Mouse (Mus musculus) heart, embryonic 12.5 days (tissue): Measurements from ENCODE around the gene Fbxo10. TPM values are rescaled to one million over a fixed set of nuclear protein-coding genes. Genes with fewer than 3 reads are reported as not detected.
A peak's percentile ranks its signal among the peaks of the same experiment; 100 is the strongest.
"Not testable (repeated sequence)": the region's sequence is repeated elsewhere in the genome, so short reads cannot be mapped to it uniquely, and the experiment has no call there.

Experiments
- ATAC-seq: fragments of 200-750 bp; cut with Nextera tagmentation; 2 replicates; pipeline ENCODE4 v1.8.0; 2017; ENCODE audit warnings: moderate TSS enrichment, moderate library complexity; ENCODE audit not compliant: insufficient number of reproducible peaks, low FRiP score
- H3K27ac ChIP-seq: fragments of 300-500 bp; sonication (generic); 2 replicates; pipeline ENCODE4 v1.5.1; 2016; ENCODE audit warnings: mild to moderate bottlenecking, moderate library complexity; ENCODE audit not compliant: poor library complexity, severe bottlenecking
- H3K27me3 ChIP-seq: fragments of 300-500 bp; sonication (generic); replicated peaks from 2 replicates; pipeline ENCODE4 v1.6.1; 2016; ENCODE audit warnings: mild to moderate bottlenecking, moderate library complexity
- H3K36me3 ChIP-seq: fragments of 300-500 bp; sonication (generic); 2 replicates; pipeline ENCODE4 v1.6.1; 2016; ENCODE audit warnings: mild to moderate bottlenecking, moderate library complexity
- H3K4me1 ChIP-seq: fragments of 300-500 bp; sonication (generic); replicated peaks from 2 replicates; pipeline ENCODE4 v1.6.1; 2016; ENCODE audit warnings: mild to moderate bottlenecking
- H3K4me2 ChIP-seq: fragments of 300-500 bp; sonication (generic); 2 replicates; pipeline ENCODE4 v1.6.1; 2016; ENCODE audit warnings: mild to moderate bottlenecking, moderate library complexity
- H3K4me3 ChIP-seq: fragments of 300-500 bp; sonication (generic); 2 replicates; pipeline ENCODE4 v1.5.1; 2016; ENCODE audit warnings: mild to moderate bottlenecking
- H3K9ac ChIP-seq: fragments of 300-500 bp; sonication (generic); 2 replicates; pipeline ENCODE4 v1.6.1; 2016; ENCODE audit warnings: mild to moderate bottlenecking, moderate library complexity
- H3K9me3 ChIP-seq: fragments of 300-500 bp; sonication (generic); replicated peaks from 2 replicates; pipeline ENCODE4 v1.6.1; 2016; ENCODE audit warnings: mild to moderate bottlenecking, moderate library complexity
- WGBS: fragments of 180-500 bp; shearing (Covaris S2); methylation state at CpG from one replicate; pipeline ENCODE4 v1.1.7; 2016; 5-methylcytosine and 5-hydroxymethylcytosine counted together
- polyA plus RNA-seq: library from polyadenylated mRNA; unstranded; fragments of >200 nt; fragmentation: Nextera tagmentation; extraction: Ambion mirVana; gene quantifications from 2 replicates; pipeline ENCODE4 v1.2.1, GENCODE M21; 2016

Fbxo10 gene
- polyA plus RNA-seq, 1 experiment from 2014 or later, result 17.7 TPM

DNA sequence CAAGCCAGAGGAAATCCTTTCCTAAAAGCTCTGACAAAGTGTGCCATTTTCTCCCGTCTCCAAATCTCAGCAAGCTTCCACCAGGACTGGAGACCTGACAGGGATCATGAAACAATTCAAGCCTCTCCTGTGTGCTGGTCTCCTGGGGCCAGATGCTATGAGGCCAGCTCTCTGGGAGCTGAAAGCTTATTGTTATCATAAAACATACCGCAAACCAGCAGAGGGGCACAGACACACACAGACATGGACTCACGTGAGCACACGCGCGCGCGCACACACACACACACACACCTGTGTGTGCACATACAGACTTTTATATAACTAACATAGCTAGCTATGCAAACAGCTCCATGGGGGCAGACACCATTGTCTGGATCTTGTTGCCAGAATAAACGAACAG lies 1.5 kb downstream of the Fbxo10 start:
- Histone ChIP-seq H3K27me3 (no peaks in the 10 kb centered on the region), H3K4me2 (peak overlapping the region; percentile 76), H3K4me1 (peaks cover 25% of the 10 kb centered on the region), H3K9ac (peak overlapping the region; percentile 99; the same call in 1 of the 2 replicates), H3K4me3 (peak overlapping the region; percentile 95), H3K36me3 (peaks cover 6% of the 10 kb centered on the region), H3K27ac (peak overlapping the region; percentile 12), H3K9me3 (no peaks in the 10 kb centered on the region)
- ATAC-seq, result no peak
- 71% methylated on average over 9 of the region's 9 CpGs for WGBS

DNA sequence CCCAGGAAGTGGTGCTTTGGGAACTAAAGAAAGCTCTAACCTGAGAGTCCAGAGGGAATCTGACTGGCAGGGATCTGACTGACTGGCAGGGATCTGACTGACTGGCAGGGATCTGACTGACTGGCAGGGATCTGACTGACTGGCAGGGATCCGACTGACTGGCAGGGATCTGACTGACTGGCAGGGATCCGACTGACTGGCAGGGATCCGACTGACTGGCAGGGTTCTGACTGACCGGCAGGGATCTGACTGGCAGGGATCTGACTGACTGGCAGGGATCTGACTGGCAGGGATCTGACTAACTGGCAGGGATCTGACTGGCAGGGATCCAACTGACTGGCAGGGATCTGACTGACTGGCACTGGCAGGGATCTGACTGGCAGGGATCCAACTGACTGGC lies 3.4 kb downstream of the Fbxo10 start:
- H3K9ac ChIP-seq, H3K9me3 ChIP-seq, H3K27ac ChIP-seq, H3K27me3 ChIP-seq, ATAC-seq, H3K4me3 ChIP-seq, H3K36me3 ChIP-seq, H3K4me2 ChIP-seq: not testable (repeated sequence)
- 84% methylated on average over 4 of the region's 4 CpGs for WGBS
- H3K4me1 ChIP-seq, result peaks cover 25% of the 10 kb centered on the region

GRCm38 (mm10) chr4:45073544-45073943 lies 10.9 kb downstream of the Fbxo10 start:
- Histone ChIP-seq H3K4me1 (peaks cover 26% of the 10 kb centered on the region), H3K9ac (no peak overlapping the region), H3K36me3 (peaks cover 6% of the 10 kb centered on the region), H3K27me3 (no peaks in the 10 kb centered on the region), H3K9me3 (no peaks in the 10 kb centered on the region), H3K4me3 (no peak overlapping the region), H3K27ac (no peak overlapping the region), H3K4me2 (no peak overlapping the region)
- no peak for ATAC-seq
- 54% methylated on average over 6 of the region's 6 CpGs for WGBS

DNA sequence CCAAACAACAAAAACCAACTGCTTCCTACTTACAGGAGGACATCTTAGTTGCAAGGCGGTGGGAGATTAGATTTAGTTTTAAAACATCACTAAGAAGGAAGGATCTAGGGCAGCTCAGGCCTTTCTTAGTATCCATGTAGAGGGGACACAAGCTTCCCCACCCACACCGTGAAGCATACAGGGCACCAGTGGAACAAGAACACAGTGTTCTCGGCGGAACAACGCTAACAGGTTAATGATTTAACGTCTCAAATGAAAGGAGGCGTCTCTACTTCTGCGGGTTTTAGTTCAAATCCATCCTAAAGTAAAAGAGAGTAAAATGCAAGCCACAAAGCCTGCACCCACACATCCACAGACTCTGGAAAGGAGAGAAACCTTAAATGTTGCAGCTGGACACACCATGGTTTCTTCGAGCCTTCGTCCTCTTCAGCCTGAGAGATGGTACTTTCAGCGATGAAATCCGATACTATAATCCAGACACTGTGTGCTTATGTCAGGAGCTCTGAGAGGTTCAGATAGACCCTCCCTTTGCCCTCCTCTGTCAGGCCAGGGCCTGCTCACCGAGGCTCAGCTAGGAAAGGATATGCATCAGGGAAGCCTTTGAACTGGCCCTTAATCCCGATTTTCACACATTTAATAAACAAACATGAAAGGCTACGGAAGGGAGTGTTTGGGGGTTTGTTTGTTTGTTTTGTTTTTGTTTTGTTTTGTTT lies 12.0 kb downstream of the Fbxo10 start:
- no peak overlapping the region for H3K9ac ChIP-seq
- H3K9me3 ChIP-seq, result no peaks in the 10 kb centered on the region
- H3K36me3 ChIP-seq, result no peaks in the 10 kb centered on the region
- no peaks in the 10 kb centered on the region for H3K27me3 ChIP-seq
- H3K4me2 ChIP-seq, result no peak overlapping the region
- no peak overlapping the region for H3K4me3 ChIP-seq
- WGBS, result 75% methylated on average over 15 of the region's 15 CpGs
- no peak overlapping the region for H3K27ac ChIP-seq
- ATAC-seq, result no peak
- peaks cover 36% of the 10 kb centered on the region for H3K4me1 ChIP-seq

GRCm38 (mm10) chr4:45067742-45068141 lies 16.7 kb downstream of the Fbxo10 start:
- WGBS, result 77% methylated on average over 4 of the region's 4 CpGs
- no peaks in the 10 kb centered on the region for H3K36me3 ChIP-seq
- H3K27ac ChIP-seq, result no peak overlapping the region
- H3K9ac ChIP-seq, result no peak overlapping the region
- H3K4me2 ChIP-seq, result no peak overlapping the region
- no peak overlapping the region for H3K4me3 ChIP-seq
- no peaks in the 10 kb centered on the region for H3K27me3 ChIP-seq
- H3K9me3 ChIP-seq, result no peaks in the 10 kb centered on the region
- ATAC-seq, result no peak
- peaks cover 37% of the 10 kb centered on the region for H3K4me1 ChIP-seq

GRCm38 (mm10) chr4:45066036-45066730 lies 18.2 kb downstream of the Fbxo10 start:
- WGBS, result 34% methylated on average over 2 of the region's 2 CpGs
- Histone ChIP-seq H3K36me3 (peaks cover 12% of the 10 kb centered on the region), H3K27me3 (no peaks in the 10 kb centered on the region), H3K4me1 (peaks cover 31% of the 10 kb centered on the region; the same call in 1 of the 2 replicates), H3K4me3 (no peak overlapping the region), H3K4me2 (no peak overlapping the region), H3K9me3 (no peaks in the 10 kb centered on the region), H3K9ac (no peak overlapping the region), H3K27ac (no peak overlapping the region)
- ATAC-seq, result no peak

- H3K4me2 ChIP-seq, result no peak overlapping the region
- peaks cover 28% of the 10 kb centered on the region for H3K36me3 ChIP-seq
- no peaks in the 10 kb centered on the region for H3K27me3 ChIP-seq
- no peaks in the 10 kb centered on the region for H3K9me3 ChIP-seq
- H3K4me1 ChIP-seq, result peaks cover 21% of the 10 kb centered on the region; the same call in 1 of the 2 replicates
- ATAC-seq, result no peak
- H3K27ac ChIP-seq, result no peak overlapping the region
- no peak overlapping the region for H3K4me3 ChIP-seq
- WGBS, result 88% methylated on average over 2 of the region's 2 CpGs
- H3K9ac ChIP-seq, result no peak overlapping the region
Measured at GRCm38 (mm10) chr4:45064577-45064976, 19.8 kb downstream of the Fbxo10 start.

- not testable (repeated sequence) for H3K9ac ChIP-seq, H3K4me3 ChIP-seq, H3K27me3 ChIP-seq, ATAC-seq, H3K9me3 ChIP-seq, H3K4me2 ChIP-seq, H3K27ac ChIP-seq
- 78% methylated on average over 1 of the region's 1 CpGs for WGBS
- Histone ChIP-seq H3K36me3 (peaks cover 35% of the 10 kb centered on the region), H3K4me1 (peaks cover 14% of the 10 kb centered on the region; the same call in 1 of the 2 replicates)
Measured at GRCm38 (mm10) chr4:45063836-45064235, 20.6 kb downstream of the Fbxo10 start.

GRCm38 (mm10) chr4:45055451-45055850 lies 29.0 kb downstream of the Fbxo10 start:
- ATAC-seq, result no peak
- no peak overlapping the region for H3K4me3 ChIP-seq
- H3K4me1 ChIP-seq, result peaks cover 15% of the 10 kb centered on the region
- H3K9me3 ChIP-seq, result no peaks in the 10 kb centered on the region
- no peaks in the 10 kb centered on the region for H3K27me3 ChIP-seq
- peaks cover 46% of the 10 kb centered on the region for H3K36me3 ChIP-seq
- no peak overlapping the region for H3K27ac ChIP-seq
- no peak overlapping the region for H3K9ac ChIP-seq
- no peak overlapping the region for H3K4me2 ChIP-seq
- 66% methylated on average over 8 of the region's 8 CpGs for WGBS

DNA sequence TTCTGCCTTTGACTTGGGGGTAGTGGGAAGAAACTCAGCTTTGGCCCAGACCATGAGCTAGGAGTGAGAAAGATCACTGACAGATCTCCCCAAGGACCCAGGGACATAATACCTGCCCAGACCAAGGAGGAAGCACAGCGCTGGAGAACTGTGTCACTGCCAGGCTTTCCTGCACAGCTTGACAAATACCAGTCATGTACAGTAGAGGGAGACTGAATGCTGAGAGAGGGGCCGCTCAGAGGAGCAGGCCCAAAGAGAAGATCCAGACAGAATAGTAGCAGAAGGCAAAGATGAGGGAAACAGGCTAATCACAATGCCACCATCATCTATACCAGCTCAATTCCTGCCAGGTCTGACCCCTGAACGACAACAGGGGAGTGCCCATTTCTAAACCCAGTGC lies 29.5 kb downstream of the Fbxo10 start:
- ATAC-seq, result no peak
- H3K36me3 ChIP-seq, result peaks cover 41% of the 10 kb centered on the region
- WGBS, result 48% methylated on average over 3 of the region's 3 CpGs
- H3K27me3 ChIP-seq, result no peaks in the 10 kb centered on the region
- peaks cover 18% of the 10 kb centered on the region for H3K4me1 ChIP-seq
- no peak overlapping the region for H3K9ac ChIP-seq
- H3K4me2 ChIP-seq, result no peak overlapping the region
- H3K27ac ChIP-seq, result no peak overlapping the region; the same call in 1 of the 2 replicates
- H3K4me3 ChIP-seq, result no peak overlapping the region
- H3K9me3 ChIP-seq, result no peaks in the 10 kb centered on the region

DNA sequence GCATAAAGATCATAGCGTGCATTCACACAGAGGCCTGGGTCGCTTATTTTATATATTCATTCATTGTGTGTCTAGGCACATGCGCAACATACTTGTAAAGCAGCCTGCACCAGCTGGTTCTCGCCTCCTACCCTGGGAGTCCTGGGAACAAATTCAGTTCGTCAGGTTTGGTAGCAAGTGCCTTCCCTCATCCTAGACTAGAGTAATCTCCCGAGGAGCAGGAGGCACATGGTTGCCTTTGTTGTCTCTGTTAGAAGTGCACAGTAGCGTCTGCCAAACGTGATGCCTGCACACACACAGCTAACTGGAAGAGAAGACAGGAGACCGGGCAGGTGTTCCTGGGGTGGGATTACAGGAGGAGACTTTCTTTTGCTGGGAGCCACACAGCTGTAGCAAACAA lies 36.4 kb downstream of the Fbxo10 start:
- 82% methylated on average over 9 of the region's 9 CpGs for WGBS
- Histone ChIP-seq H3K27ac (no peak overlapping the region), H3K27me3 (no peaks in the 10 kb centered on the region), H3K36me3 (peaks cover 53% of the 10 kb centered on the region), H3K4me1 (peaks cover 3% of the 10 kb centered on the region; the same call in 1 of the 2 replicates), H3K4me3 (no peak overlapping the region), H3K4me2 (no peak overlapping the region), H3K9ac (no peak overlapping the region), H3K9me3 (no peaks in the 10 kb centered on the region)
- ATAC-seq, result no peak
